Mouse (Mus musculus) MEL (cell line): ENCODE measurements at regions not wholly inside any gene's neighbourhood (a gene's known extent, or its start where the extent isn't known, plus 50 kb on each side); places are given as distances from the start of the nearest gene placed in this dataset.

Experiments
- DNase-seq: peaks from one replicate; pipeline ENCODE4 v3.0.0; 2011; ENCODE audit warnings: low read depth, low spot score
- H3K27ac ChIP-seq: 2 replicates; pipeline ENCODE4 v1.5.1; 2012; ENCODE audit warnings: low read depth, mild to moderate bottlenecking, control low read depth, low read length, moderate library complexity; ENCODE audit not compliant: control insufficient read depth
- H3K27me3 ChIP-seq, 2 experiments: fragments of 150-350 bp in 1 of 2; sonication (generic) in 1 of 2; 2 replicates each; pipeline ENCODE4 v1.6.1; 2012; ENCODE audit warnings: low read length in 2 of 2, mild to moderate bottlenecking in 2 of 2, improper control_type of control experiment in 1 of 2, moderate library complexity in 1 of 2; ENCODE audit not compliant: insufficient read depth in 2 of 2, control insufficient read depth in 1 of 2
- H3K36me3 ChIP-seq, 2 experiments: 2 replicates each; pipeline ENCODE4 v1.6.1; 2012 to 2014; ENCODE audit warnings: low read length in 2 of 2, improper control_type of control experiment in 1 of 2, inconsistent platforms in 1 of 2, mild to moderate bottlenecking in 1 of 2; ENCODE audit not compliant: insufficient read depth in 2 of 2, control insufficient read depth in 1 of 2
- H3K4me1 ChIP-seq, 2 experiments: fragments of 150-350 bp in 1 of 2; sonication (generic) in 1 of 2; 2 replicates each; pipeline ENCODE4 v1.6.1; 2012; ENCODE audit warnings: low read length in 2 of 2, improper control_type of control experiment in 1 of 2, mild to moderate bottlenecking in 1 of 2; ENCODE audit not compliant: insufficient read depth in 2 of 2, control insufficient read depth in 1 of 2
- H3K4me3 ChIP-seq, 2 experiments: fragments of 150-350 bp in 1 of 2; sonication (generic) in 1 of 2; 2 replicates each; pipeline ENCODE4 v1.5.1; 2012; ENCODE audit warnings: low read depth in 2 of 2, low read length in 2 of 2, mild to moderate bottlenecking in 2 of 2, moderate library complexity in 2 of 2, control low read depth in 1 of 2, improper control_type of control experiment in 1 of 2; ENCODE audit not compliant: control insufficient read depth in 1 of 2, insufficient read depth in 1 of 2
- H3K79me2 ChIP-seq: 2 replicates; pipeline ENCODE4 v1.6.1; 2012; ENCODE audit warnings: mild to moderate bottlenecking, low read length, moderate library complexity; ENCODE audit not compliant: control insufficient read depth, poor library complexity, insufficient read depth
- H3K9ac ChIP-seq: 2 replicates; pipeline ENCODE4 v1.6.1; 2012; ENCODE audit warnings: low read depth, mild to moderate bottlenecking, control low read depth, low read length, moderate library complexity; ENCODE audit not compliant: control insufficient read depth, poor library complexity, severe bottlenecking
- H3K9me3 ChIP-seq: fragments of 150-350 bp; sonication (generic); replicated peaks from 2 replicates; pipeline ENCODE4 v1.6.1; 2012; ENCODE audit warnings: mild to moderate bottlenecking, low read length, improper control_type of control experiment, moderate library complexity; ENCODE audit not compliant: insufficient read depth
- CTCF ChIP-seq, 3 experiments: IDR thresholded peaks in 2 of 3; conservative IDR thresholded peaks in 1 of 3; 2 replicates each; pipeline ENCODE4 v1.5.1; 2011 to 2012; ENCODE audit warnings: low read length in 3 of 3, low read depth in 2 of 3, mild to moderate bottlenecking in 2 of 3, improper control_type of control experiment in 1 of 3, inconsistent platforms in 1 of 3, mixed read lengths in 1 of 3, moderate library complexity in 1 of 3; ENCODE audit not compliant: control insufficient read depth in 1 of 3, insufficient read depth in 1 of 3, poor library complexity in 1 of 3, severe bottlenecking in 1 of 3
- E2F4 ChIP-seq: IDR thresholded peaks from 2 replicates; pipeline ENCODE4 v1.6.1; 2011; ENCODE audit warnings: low read depth, low read length, improper control_type of control experiment, borderline replicate concordance
- EP300 ChIP-seq, 2 experiments: IDR thresholded peaks; 2 replicates each; pipeline ENCODE4 v1.6.1; 2011; ENCODE audit warnings: improper control_type of control experiment in 2 of 2, low read length in 2 of 2, low read depth in 1 of 2, mild to moderate bottlenecking in 1 of 2
- GABPA ChIP-seq: IDR thresholded peaks from 2 replicates; pipeline ENCODE4 v1.6.1; 2012; ENCODE audit warnings: low read depth, mild to moderate bottlenecking, inconsistent platforms, low read length, improper control_type of control experiment, moderate library complexity
- GATA1 ChIP-seq: IDR thresholded peaks from 2 replicates; pipeline ENCODE4 v1.6.1; 2011; ENCODE audit warnings: low read depth, low read length, improper control_type of control experiment
- JUND ChIP-seq: IDR thresholded peaks from 2 replicates; pipeline ENCODE4 v1.6.1; 2011; ENCODE audit warnings: low read depth, mild to moderate bottlenecking, improper control_type of control experiment, low read length
- KAT2A ChIP-seq: conservative IDR thresholded peaks from 2 replicates; pipeline ENCODE4 v1.6.1; 2012; ENCODE audit warnings: low read depth, low read length, improper control_type of control experiment, inconsistent platforms
- MEF2A ChIP-seq: IDR thresholded peaks from 2 replicates; pipeline ENCODE4 v1.6.1; 2014; ENCODE audit warnings: low read depth, mild to moderate bottlenecking, inconsistent platforms, low read length, improper control_type of control experiment; ENCODE audit not compliant: poor library complexity, insufficient replicate concordance, severe bottlenecking; ENCODE audit errors: extremely low read depth
- MXI1 ChIP-seq: IDR thresholded peaks from 2 replicates; pipeline ENCODE4 v1.6.1; 2011; ENCODE audit warnings: mild to moderate bottlenecking, low read depth, low read length, improper control_type of control experiment
- MYC ChIP-seq: IDR thresholded peaks from 2 replicates; pipeline ENCODE4 v1.6.1; 2011; ENCODE audit warnings: low read depth, mild to moderate bottlenecking, low read length, improper control_type of control experiment, moderate library complexity
- NRF1 ChIP-seq: IDR thresholded peaks from 2 replicates; pipeline ENCODE4 v1.6.1; 2014; ENCODE audit warnings: low read depth, mild to moderate bottlenecking, inconsistent platforms, low read length, improper control_type of control experiment, moderate library complexity; ENCODE audit not compliant: poor library complexity, insufficient read depth, severe bottlenecking
- POLR2AphosphoS5 ChIP-seq: IDR thresholded peaks from 2 replicates; pipeline ENCODE4 v1.6.1; 2012; ENCODE audit warnings: low read depth, borderline replicate concordance, mild to moderate bottlenecking, inconsistent platforms, low read length, moderate library complexity, mixed read lengths
- SMC3 ChIP-seq: IDR thresholded peaks from 2 replicates; pipeline ENCODE4 v1.6.1; 2011; ENCODE audit warnings: low read depth, low read length, improper control_type of control experiment
- TBP ChIP-seq: IDR thresholded peaks from 2 replicates; pipeline ENCODE4 v1.8.0; 2011; ENCODE audit warnings: low read depth, low read length, improper control_type of control experiment
- TCF12 ChIP-seq: IDR thresholded peaks from 2 replicates; pipeline ENCODE4 v1.6.1; 2014; ENCODE audit warnings: low read depth, mild to moderate bottlenecking, inconsistent platforms, low read length, improper control_type of control experiment, moderate library complexity
- UBTF ChIP-seq: IDR thresholded peaks from 2 replicates; pipeline ENCODE4 v1.6.1; 2012; ENCODE audit warnings: low read depth, mild to moderate bottlenecking, inconsistent platforms, low read length, improper control_type of control experiment, moderate library complexity, borderline replicate concordance; ENCODE audit not compliant: insufficient read depth
- USF2 ChIP-seq, 2 experiments: IDR thresholded peaks; 2 replicates each; pipeline ENCODE4 v1.6.1; 2011 to 2012; ENCODE audit warnings: improper control_type of control experiment in 2 of 2, low read length in 2 of 2, borderline replicate concordance in 1 of 2, inconsistent platforms in 1 of 2, low read depth in 1 of 2, mild to moderate bottlenecking in 1 of 2; ENCODE audit not compliant: insufficient read depth in 1 of 2
- ZC3H11A ChIP-seq: IDR thresholded peaks from 2 replicates; pipeline ENCODE4 v1.6.1; 2012; ENCODE audit warnings: low read depth, mild to moderate bottlenecking, inconsistent platforms, low read length, improper control_type of control experiment

DNA sequence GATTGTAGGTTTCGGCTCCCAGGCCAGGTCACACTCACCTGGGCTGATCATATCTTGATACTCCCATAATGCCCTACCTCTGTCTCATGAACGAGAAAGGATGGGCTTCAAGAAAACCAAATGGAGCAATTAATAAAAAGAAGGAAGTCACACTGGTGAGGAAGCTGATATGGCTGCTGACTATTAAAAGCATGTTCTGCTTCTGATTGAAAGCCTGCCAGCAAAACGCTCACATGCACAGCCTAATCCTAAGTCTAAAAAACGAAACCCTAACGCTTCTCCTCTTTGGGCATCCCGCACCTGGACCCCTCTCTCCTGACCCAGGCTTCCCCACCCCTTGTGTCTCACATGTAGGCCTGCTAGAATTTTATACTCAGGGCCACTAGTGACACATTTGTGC, 230.8 kb upstream of the Klf4 start:
- no peak for TF ChIP-seq POLR2AphosphoS5
- TF ChIP-seq JUND: no peak
- TF ChIP-seq SMC3: no peak
- no peak for TF ChIP-seq MXI1
- TF ChIP-seq MYC: no peak
- TF ChIP-seq UBTF: no peak
- TF ChIP-seq GATA1: no peak
- no peak for TF ChIP-seq CTCF (IDR thresholded peaks at IDR 0.05 in 2 of 3, conservative IDR thresholded peaks at IDR 0.05 in 1 of 3; ENCODE audit: control insufficient read depth in 1 of 3, insufficient read depth in 1 of 3, low read depth in 2 of 3, low read length in 3 of 3, poor library complexity in 1 of 3, severe bottlenecking in 1 of 3)
- no peak overlapping the region for H3K27ac ChIP-seq
- H3K9me3 ChIP-seq: no peaks in the 10 kb centered on the region
- no peaks in the 10 kb centered on the region for H3K79me2 ChIP-seq
- H3K4me3 ChIP-seq: no peak overlapping the region
- no peaks in the 10 kb centered on the region for H3K36me3 ChIP-seq
- no peak overlapping the region for H3K9ac ChIP-seq
- no peak for DNase-seq
- no peaks in the 10 kb centered on the region for H3K4me1 ChIP-seq
- no peaks in the 10 kb centered on the region for H3K27me3 ChIP-seq

DNA sequence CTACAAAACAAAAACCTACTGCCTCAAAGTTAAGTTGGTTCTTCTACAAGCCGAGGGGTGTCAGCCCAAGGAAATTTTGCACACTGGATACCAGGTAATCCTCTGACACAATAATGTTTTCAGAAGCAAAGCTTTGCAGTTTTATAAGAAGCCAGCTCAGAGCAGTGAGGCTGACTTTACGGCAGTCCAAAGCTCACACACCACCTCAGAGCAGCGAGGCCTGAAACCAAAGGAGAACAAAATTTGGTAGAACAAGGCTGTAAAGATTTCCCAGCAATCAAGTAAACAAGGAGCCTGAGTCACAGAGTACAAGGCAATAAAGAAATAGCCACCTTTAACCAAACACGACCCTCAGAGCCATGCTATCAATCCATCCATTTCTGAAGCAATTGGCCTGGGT, 230.1 kb upstream of the Klf4 start:
- H3K4me3 ChIP-seq: no peak overlapping the region
- no peak for DNase-seq
- no peaks in the 10 kb centered on the region for H3K79me2 ChIP-seq
- no peak overlapping the region for H3K27ac ChIP-seq
- H3K9ac ChIP-seq: no peak overlapping the region
- no peaks in the 10 kb centered on the region for H3K9me3 ChIP-seq
- H3K36me3 ChIP-seq: no peaks in the 10 kb centered on the region
- H3K4me1 ChIP-seq: no peaks in the 10 kb centered on the region
- TF ChIP-seq MYC (no peak), USF2 (IDR thresholded peaks at IDR 0.05; ENCODE audit: borderline replicate concordance in 1 of 2, insufficient read depth in 1 of 2, low read depth in 1 of 2, low read length in 2 of 2) (no peak), NRF1 (no peak), TCF12 (no peak), UBTF (no peak), MEF2A (no peak), KAT2A (no peak), EP300 (IDR thresholded peaks at IDR 0.05; ENCODE audit: low read depth in 1 of 2, low read length in 2 of 2) (no peak), CTCF (IDR thresholded peaks at IDR 0.05 in 2 of 3, conservative IDR thresholded peaks at IDR 0.05 in 1 of 3; ENCODE audit: control insufficient read depth in 1 of 3, insufficient read depth in 1 of 3, low read depth in 2 of 3, low read length in 3 of 3, poor library complexity in 1 of 3, severe bottlenecking in 1 of 3) (no peak), GABPA (no peak), MXI1 (no peak), E2F4 (no peak), TBP (no peak), ZC3H11A (no peak)
- H3K27me3 ChIP-seq: no peaks in the 10 kb centered on the region
